Mouse (Mus musculus): Measurements from ENCODE around the gene Lrrtm4.

Gene Lrrtm4

GRCm38 (mm10) chr6:80328391-80328790 is 309.7 kb downstream of the Lrrtm4 start:
- DNase-seq (ENCODE audit: low spot score) = no peak

GRCm38 (mm10) chr6:80331751-80332150 is 313.1 kb downstream of the Lrrtm4 start:
- no peak for DNase-seq (ENCODE audit: low spot score)

GRCm38 (mm10) chr6:80352307-80352706 is 333.6 kb downstream of the Lrrtm4 start:
- no peak for DNase-seq (ENCODE audit: low spot score)

DNA sequence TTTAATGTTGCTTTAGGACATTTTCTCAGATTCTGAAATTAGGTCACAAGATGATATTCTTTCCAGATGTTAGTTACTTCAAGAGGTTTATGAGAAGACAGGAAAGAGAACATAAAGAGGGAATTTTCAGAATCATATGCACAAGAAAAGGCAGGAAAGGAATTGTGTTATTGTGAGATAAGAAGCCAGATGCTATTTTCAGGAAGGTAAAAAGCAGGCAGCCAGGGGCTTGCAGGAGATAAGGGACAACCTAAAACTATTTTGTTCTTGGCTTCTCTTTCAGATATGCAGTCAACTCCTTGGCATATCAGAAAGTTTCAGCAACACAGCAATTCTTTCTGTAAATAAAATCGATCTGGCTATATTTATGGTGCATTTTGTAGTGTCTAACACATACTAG is 338.4 kb downstream of the Lrrtm4 start:
- no peak for DNase-seq (ENCODE audit: low spot score)

GRCm38 (mm10) chr6:80363593-80363992 is 344.9 kb downstream of the Lrrtm4 start:
- no peak for DNase-seq (ENCODE audit: low spot score)

- DNase-seq (ENCODE audit: low spot score) = no peak
These were observed 347.9 kb downstream of the Lrrtm4 start for GRCm38 (mm10) chr6:80366532-80366931.

DNA sequence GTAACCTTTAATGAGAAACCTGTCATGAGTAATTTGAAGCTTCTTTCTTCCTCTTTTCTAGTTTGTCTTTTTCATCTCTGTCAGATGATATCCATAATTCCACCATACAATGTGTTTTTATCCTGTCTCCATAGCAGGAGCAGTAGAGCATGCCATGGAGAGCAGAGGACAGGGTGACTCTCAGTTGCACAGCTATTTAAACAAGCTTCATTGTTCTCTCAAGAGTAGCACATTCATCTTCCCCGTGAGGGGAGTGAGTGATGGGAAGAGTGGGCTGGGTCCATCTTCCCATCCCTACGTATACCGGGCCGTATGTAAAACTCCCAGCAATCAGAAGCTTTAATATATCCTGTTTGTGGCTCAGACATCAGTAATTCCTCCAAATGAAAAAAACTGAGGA is 370.9 kb downstream of the Lrrtm4 start:
- no peak for DNase-seq (ENCODE audit: low spot score)

GRCm38 (mm10) chr6:80406757-80407156 is 388.1 kb downstream of the Lrrtm4 start:
- no peak for DNase-seq (ENCODE audit: low spot score)

DNA sequence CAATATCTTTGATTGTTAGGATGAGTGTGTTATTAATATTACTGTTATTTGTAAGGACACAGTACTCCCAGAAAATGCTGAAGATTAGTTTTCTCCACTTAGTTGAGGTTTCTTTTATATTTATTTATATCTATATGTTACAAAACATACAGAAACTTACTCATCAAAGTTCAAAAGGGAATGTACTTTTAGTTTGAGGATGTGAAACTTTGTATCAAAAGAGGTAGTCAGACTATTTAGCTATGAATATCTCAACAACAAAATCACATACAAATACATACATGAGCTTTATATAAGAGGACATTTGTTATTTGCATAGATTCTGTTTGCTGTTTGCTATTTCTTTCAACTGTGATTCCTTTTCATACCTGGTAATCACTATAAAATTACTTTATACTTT is 421.5 kb downstream of the Lrrtm4 start:
- no peak for DNase-seq (ENCODE audit: low spot score)

DNA sequence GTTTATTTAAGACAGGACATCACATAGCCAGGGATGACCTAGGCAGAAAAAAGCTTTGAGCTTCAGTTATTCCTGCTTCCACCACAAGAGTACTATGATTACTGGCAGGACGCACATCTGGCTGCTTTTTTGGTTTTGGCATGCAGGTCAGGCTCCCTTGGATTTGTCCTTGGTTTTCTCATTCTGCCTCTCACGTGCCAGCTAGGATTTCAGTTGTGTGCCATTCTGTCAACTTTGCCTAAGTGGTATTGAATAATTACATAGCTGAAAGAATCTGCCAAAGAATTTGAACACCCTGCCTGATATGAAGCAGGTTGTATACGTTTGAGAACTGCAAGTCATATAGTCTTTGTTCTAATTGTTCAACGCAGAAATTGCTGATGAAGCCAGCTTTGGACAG is 451.9 kb downstream of the Lrrtm4 start:
- no peak for DNase-seq (ENCODE audit: low spot score)

GRCm38 (mm10) chr6:80476153-80476552 is 457.5 kb downstream of the Lrrtm4 start:
- no peak for DNase-seq (ENCODE audit: low spot score)

- DNase-seq (ENCODE audit: low spot score) = no peak
These were observed 526.3 kb downstream of the Lrrtm4 start for GRCm38 (mm10) chr6:80545017-80545416.

DNA sequence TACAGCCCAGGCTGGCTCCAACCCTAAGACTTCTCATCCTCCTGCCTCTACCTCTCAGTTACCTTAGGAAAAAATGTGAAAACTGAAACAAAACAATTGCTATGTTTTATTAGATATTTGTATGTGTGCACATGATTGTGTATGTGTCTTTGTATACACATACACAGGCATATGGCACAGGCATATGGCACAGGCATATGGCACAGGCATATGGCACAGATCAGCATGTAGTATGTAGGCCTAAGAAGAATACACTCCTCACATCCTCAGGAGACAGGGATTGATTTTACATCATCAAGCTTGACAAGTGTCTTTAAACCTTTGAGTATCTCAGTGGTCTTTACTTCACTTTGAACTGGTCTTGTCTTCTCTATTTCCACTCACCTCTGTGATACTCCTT is 531.2 kb downstream of the Lrrtm4 start:
- DNase-seq (ENCODE audit: low spot score) = no peak

DNA sequence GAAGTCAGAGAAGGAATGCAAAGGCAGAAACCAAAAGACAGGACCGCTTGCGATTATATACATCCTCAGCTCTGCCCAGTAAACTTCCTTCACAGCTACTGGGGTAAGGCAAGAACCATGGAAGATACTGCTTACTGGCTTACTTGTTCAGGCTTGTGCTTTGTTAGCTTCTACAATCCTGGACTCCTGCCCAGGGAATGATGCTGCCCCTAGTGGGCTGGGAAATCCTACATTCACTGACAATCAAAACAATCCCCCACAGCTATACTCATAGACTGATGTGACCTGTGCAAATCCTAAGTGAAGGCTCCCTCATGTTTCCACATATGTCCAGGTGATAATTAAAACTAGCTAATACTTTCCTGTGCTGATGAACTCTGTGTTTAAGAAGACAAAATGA is 534.7 kb downstream of the Lrrtm4 start:
- DNase-seq (ENCODE audit: low spot score) = no peak

- no peak for DNase-seq (ENCODE audit: low spot score)
These were observed 536.3 kb downstream of the Lrrtm4 start for GRCm38 (mm10) chr6:80554991-80555390.

DNA sequence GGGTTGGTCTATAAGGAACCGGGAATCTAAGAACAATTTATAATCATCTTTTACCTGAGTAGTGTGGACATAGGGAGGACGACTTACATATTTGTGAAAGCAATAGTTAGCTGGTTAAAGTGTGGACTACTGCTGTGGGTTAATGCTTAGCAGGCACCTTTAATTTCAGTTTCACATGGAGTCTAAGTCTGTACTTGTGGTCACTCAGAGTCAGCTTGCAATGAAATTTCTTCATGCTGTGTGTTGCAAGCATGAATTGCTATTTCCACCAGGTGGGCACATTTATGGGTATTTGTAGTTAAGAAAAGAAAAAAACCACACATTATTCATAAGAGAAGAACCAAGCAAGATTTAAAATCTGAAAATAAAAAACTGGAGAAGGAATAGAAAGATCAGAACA is 558.5 kb downstream of the Lrrtm4 start:
- no peak for DNase-seq (ENCODE audit: low spot score)

DNA sequence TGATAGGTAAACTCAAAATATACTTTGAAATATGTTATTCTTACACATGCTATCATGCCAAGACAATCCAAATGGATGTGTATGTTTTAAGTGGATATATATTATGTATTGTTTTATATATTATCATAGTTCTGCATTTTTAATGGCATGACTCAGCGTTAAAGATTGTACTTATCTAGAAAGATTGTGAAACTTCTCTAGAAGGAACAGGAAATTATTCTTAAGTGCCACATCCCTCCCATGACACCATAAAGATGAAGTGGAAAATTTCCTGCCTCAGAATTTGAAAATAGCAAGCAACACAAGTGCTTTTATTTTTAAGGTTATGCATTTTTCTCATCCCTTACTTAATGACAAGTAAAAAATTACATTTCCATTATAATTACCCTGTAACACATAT is 563.5 kb downstream of the Lrrtm4 start:
- no peak for DNase-seq (ENCODE audit: low spot score)

GRCm38 (mm10) chr6:80589776-80590175 is 571.1 kb downstream of the Lrrtm4 start:
- no peak for DNase-seq (ENCODE audit: low spot score)

GRCm38 (mm10) chr6:80619508-80619907 is 600.8 kb downstream of the Lrrtm4 start:
- no peak for DNase-seq (ENCODE audit: low spot score)

GRCm38 (mm10) chr6:80622676-80623334 is 604.1 kb downstream of the Lrrtm4 start:
- DNase-seq (ENCODE audit: low spot score) = no peak

- DNase-seq (ENCODE audit: low spot score) = no peak
These were observed 606.8 kb downstream of the Lrrtm4 start for GRCm38 (mm10) chr6:80625509-80625908.

- no peak for DNase-seq (ENCODE audit: low spot score)
These were observed 644.1 kb downstream of the Lrrtm4 start for GRCm38 (mm10) chr6:80662729-80663128.

- no peak for DNase-seq (ENCODE audit: low spot score)
These were observed 645.4 kb downstream of the Lrrtm4 start for GRCm38 (mm10) chr6:80664039-80664438.

- no peak for DNase-seq (ENCODE audit: low spot score)
These were observed 685.5 kb downstream of the Lrrtm4 start for GRCm38 (mm10) chr6:80704183-80704582.

DNA sequence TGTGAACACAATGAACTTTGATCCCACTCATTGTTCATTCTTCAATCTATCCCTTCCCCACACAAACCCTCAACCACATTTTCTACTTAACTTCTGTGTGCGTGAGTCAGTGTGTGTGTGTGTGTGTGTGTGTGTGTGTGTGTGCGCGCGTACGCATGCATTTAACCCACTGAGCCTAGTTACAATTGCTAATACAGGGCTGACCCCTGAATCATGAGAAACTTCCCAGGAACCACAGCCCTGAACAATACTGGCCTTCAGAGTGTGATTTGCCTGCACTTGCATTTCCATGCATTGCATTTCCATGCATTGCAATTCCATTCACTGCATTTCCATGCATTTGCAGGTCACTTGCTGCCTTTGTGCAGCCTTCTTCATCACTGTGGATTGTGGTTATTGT is 701.8 kb downstream of the Lrrtm4 start:
- DNase-seq (ENCODE audit: low spot score) = no peak
